Mouse (Mus musculus): ENCODE results near the gene Cacna1a. TPM values are rescaled to one million over a fixed set of nuclear protein-coding genes. Genes with fewer than 3 reads are reported as not detected.
A peak's percentile ranks its signal among the peaks of the same experiment; 100 is the strongest.

Cacna1a gene
- polyA plus RNA-seq, 1 experiment from 2014 or later: 8.3 TPM

DNA sequence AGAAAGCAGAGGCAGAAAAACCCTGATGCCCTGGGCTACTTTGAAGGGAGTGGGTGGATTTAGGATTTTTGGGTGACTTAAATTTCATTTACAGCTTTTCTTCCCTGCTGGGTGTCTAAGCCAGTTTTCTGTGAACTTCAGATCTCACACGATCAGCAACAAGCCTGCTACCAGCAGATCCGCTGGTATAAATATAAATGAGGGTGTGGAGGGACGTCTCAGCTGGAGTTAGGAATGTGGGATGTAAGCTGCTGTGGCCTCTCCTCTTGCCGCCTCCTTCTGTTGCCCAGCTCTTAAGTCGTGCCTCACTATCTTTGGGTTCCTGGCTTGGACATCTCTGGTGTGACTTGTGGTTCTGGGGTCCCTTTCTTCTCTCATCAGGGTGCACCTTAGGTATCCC, 41.3 kb downstream of the Cacna1a start:
- Histone ChIP-seq H3K4me1 (replicated peaks) (no peaks in the 10 kb centered on the region), H3K4me3 (no peak overlapping the region), H3K27me3 (peaks cover 3% of the 10 kb centered on the region), H3K9me3 (replicated peaks) (no peaks in the 10 kb centered on the region), H3K9ac (no peak overlapping the region), H3K4me2 (no peak overlapping the region), H3K36me3 (no peaks in the 10 kb centered on the region), H3K27ac (no peak overlapping the region)
- 8% methylated on average over 5 of the region's 5 CpGs for WGBS
- no peak for ATAC-seq (replicated peaks; ENCODE audit: insufficient number of reproducible peaks, insufficient read depth, low FRiP score, low read depth)

DNA sequence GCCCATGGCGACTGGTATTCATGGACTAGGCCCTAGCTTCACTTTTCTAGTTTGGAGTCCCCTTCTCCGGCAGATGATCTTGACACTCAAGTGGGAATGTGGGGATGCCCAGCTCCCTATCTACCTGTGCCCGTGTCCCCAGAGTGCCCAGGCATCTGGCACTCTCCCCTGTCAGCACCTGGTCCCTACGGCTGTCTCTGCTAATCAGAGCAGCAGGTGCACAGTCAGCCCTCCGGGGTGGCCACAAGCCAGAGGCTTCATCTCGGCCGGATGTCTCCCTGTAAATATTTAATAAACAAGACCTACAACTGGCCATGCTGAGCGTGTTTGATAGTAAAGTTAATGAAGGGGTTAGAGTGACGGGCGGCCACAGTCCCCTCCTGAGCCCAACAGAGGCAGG, 47.1 kb downstream of the Cacna1a start:
- Histone ChIP-seq H3K9me3 (replicated peaks) (no peaks in the 10 kb centered on the region), H3K4me1 (replicated peaks) (no peaks in the 10 kb centered on the region), H3K27me3 (no peaks in the 10 kb centered on the region), H3K4me2 (no peak overlapping the region), H3K36me3 (no peaks in the 10 kb centered on the region), H3K27ac (no peak overlapping the region), H3K4me3 (no peak overlapping the region), H3K9ac (no peak overlapping the region)
- 70% methylated on average over 10 of the region's 10 CpGs for WGBS
- ATAC-seq (replicated peaks; ENCODE audit: insufficient number of reproducible peaks, insufficient read depth, low FRiP score, low read depth): no peak

GRCm38 (mm10) chr8:84439813-84440212, 51.6 kb downstream of the Cacna1a start:
- WGBS: 73% methylated on average over 7 of the region's 7 CpGs
- ATAC-seq (replicated peaks; ENCODE audit: insufficient number of reproducible peaks, insufficient read depth, low FRiP score, low read depth): no peak

GRCm38 (mm10) chr8:84442043-84442442, 53.8 kb downstream of the Cacna1a start:
- no peaks in the 10 kb centered on the region for H3K36me3 ChIP-seq
- no peaks in the 10 kb centered on the region for H3K9me3 ChIP-seq (replicated peaks)
- H3K4me2 ChIP-seq: no peak overlapping the region
- 4% methylated on average over 1 of the region's 1 CpGs for WGBS
- peaks cover 5% of the 10 kb centered on the region for H3K4me1 ChIP-seq (replicated peaks)
- H3K27me3 ChIP-seq: no peaks in the 10 kb centered on the region
- H3K27ac ChIP-seq: no peak overlapping the region
- H3K9ac ChIP-seq: no peak overlapping the region
- no peak overlapping the region for H3K4me3 ChIP-seq
- no peak for ATAC-seq (replicated peaks; ENCODE audit: insufficient number of reproducible peaks, insufficient read depth, low FRiP score, low read depth)

More at GRCm38 (mm10) chr8:84439813-84440212, 51.6 kb downstream of the Cacna1a start:
- Histone ChIP-seq H3K27me3 (no peaks in the 10 kb centered on the region), H3K27ac (no peak overlapping the region), H3K4me2 (no peak overlapping the region), H3K4me1 (replicated peaks) (peaks cover 5% of the 10 kb centered on the region), H3K9ac (no peak overlapping the region), H3K36me3 (no peaks in the 10 kb centered on the region), H3K9me3 (replicated peaks) (no peaks in the 10 kb centered on the region), H3K4me3 (no peak overlapping the region)

GRCm38 (mm10) chr8:84446571-84446991, 58.3 kb downstream of the Cacna1a start:
- Histone ChIP-seq H3K4me3 (no peak overlapping the region), H3K4me1 (replicated peaks) (peaks cover 5% of the 10 kb centered on the region), H3K4me2 (no peak overlapping the region), H3K9me3 (replicated peaks) (no peaks in the 10 kb centered on the region), H3K27me3 (no peaks in the 10 kb centered on the region), H3K36me3 (no peaks in the 10 kb centered on the region), H3K27ac (no peak overlapping the region), H3K9ac (no peak overlapping the region)
- 69% methylated on average over 9 of the region's 9 CpGs for WGBS
- no peak for ATAC-seq (replicated peaks; ENCODE audit: insufficient number of reproducible peaks, insufficient read depth, low FRiP score, low read depth)

GRCm38 (mm10) chr8:84454532-84454931, 66.3 kb downstream of the Cacna1a start:
- Histone ChIP-seq H3K9me3 (replicated peaks) (no peaks in the 10 kb centered on the region), H3K27ac (no peak overlapping the region), H3K4me3 (no peak overlapping the region), H3K4me2 (no peak overlapping the region), H3K36me3 (no peaks in the 10 kb centered on the region), H3K27me3 (no peaks in the 10 kb centered on the region), H3K9ac (no peak overlapping the region), H3K4me1 (replicated peaks) (peaks cover 5% of the 10 kb centered on the region; the same call in 1 of the 2 replicates)
- no peak for ATAC-seq (replicated peaks; ENCODE audit: insufficient number of reproducible peaks, insufficient read depth, low FRiP score, low read depth)
- 16% methylated on average over 6 of the region's 6 CpGs for WGBS

DNA sequence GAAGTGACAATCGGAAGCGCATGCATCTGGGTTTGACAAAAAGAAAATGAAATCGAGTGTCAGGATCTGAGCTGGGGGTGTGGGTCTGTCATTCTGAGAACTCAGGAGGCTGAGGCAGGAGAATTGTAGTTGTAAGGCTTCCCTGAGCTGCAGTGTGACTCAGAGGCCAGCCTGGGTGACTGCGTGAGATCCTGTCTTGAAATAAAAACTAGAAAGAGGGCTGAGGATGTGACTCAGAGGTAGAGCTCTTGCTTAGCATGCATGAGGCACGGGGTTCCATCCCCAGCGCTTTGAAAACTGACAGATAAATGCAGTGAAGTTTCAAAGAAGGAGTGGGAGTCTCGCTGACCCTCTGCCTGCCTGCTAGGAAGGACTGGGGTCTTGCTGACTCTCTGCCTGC, 70.6 kb downstream of the Cacna1a start:
- no peak overlapping the region for H3K27ac ChIP-seq
- H3K4me1 ChIP-seq (replicated peaks): peaks cover 14% of the 10 kb centered on the region; the same call in 1 of the 2 replicates
- 0 out of 2 replicates have a peak, but pooled peaks cover 4% of the 10 kb centered on the region for H3K9me3 ChIP-seq (replicated peaks)
- H3K4me3 ChIP-seq: no peak overlapping the region
- H3K9ac ChIP-seq: no peak overlapping the region
- H3K27me3 ChIP-seq: no peaks in the 10 kb centered on the region
- WGBS: 62% methylated on average over 7 of the region's 7 CpGs
- no peak for ATAC-seq (replicated peaks; ENCODE audit: insufficient number of reproducible peaks, insufficient read depth, low FRiP score, low read depth)
- H3K4me2 ChIP-seq: no peak overlapping the region
- H3K36me3 ChIP-seq: no peaks in the 10 kb centered on the region

DNA sequence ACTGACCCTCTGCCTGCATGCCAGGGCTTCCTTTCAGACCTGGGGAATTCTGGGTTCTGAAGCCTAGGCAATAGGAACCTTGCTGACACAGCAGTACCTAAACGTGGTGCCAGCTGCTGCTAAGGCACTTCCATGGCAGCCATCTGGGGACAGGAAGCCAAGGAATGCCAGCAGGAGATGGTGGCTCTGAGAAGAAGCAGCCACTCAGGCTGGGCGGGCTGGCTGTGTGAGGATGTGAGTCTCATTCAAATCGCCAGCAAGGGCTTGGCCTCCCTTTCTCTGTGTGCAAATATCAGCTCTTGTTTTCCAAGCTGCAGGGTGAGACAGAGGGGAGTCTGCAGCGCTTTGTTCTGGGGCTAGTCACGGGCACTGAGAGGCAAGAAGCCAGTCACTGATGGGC, 71.0 kb downstream of the Cacna1a start:
- 33% methylated on average over 5 of the region's 5 CpGs for WGBS
- Histone ChIP-seq H3K9me3 (replicated peaks) (0 out of 2 replicates have a peak, but pooled peaks cover 4% of the 10 kb centered on the region), H3K9ac (no peak overlapping the region), H3K4me2 (no peak overlapping the region), H3K4me3 (no peak overlapping the region), H3K27me3 (no peaks in the 10 kb centered on the region), H3K4me1 (replicated peaks) (peaks cover 14% of the 10 kb centered on the region; the same call in 1 of the 2 replicates), H3K36me3 (no peaks in the 10 kb centered on the region), H3K27ac (no peak overlapping the region)
- ATAC-seq (replicated peaks; ENCODE audit: insufficient number of reproducible peaks, insufficient read depth, low FRiP score, low read depth): no peak

DNA sequence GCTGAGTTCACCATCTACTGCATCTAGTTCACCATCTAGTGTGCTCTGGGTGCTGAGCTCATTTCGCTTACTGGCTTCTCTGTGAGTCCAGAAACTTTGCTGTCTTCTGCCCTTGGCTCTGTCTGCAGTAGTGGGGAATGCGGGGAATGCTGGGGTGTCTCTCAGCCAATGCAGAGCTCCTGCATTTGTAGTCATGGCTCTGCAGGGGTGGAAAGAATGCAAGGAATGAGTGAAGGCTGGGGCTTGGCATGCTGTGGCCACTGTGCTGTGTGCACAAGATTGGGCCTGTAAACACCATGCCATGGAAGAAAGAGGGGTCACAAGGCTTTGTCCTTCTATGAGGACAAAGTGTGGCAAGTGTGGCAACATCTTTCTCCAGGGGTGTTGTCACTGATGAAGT, 72.5 kb downstream of the Cacna1a start:
- H3K9me3 ChIP-seq (replicated peaks): 0 out of 2 replicates have a peak, but pooled peaks cover 4% of the 10 kb centered on the region
- H3K36me3 ChIP-seq: no peaks in the 10 kb centered on the region
- ATAC-seq (replicated peaks; ENCODE audit: insufficient number of reproducible peaks, insufficient read depth, low FRiP score, low read depth): peak; percentile 61; the same call in 1 of the 2 replicates
- peak overlapping the region; percentile 55 for H3K27ac ChIP-seq
- no peaks in the 10 kb centered on the region for H3K27me3 ChIP-seq
- 22% methylated on average over 2 of the region's 2 CpGs for WGBS
- H3K4me3 ChIP-seq: no peak overlapping the region
- H3K4me2 ChIP-seq: no peak overlapping the region
- no peak overlapping the region for H3K9ac ChIP-seq
- peaks cover 14% of the 10 kb centered on the region; the same call in 1 of the 2 replicates for H3K4me1 ChIP-seq (replicated peaks)

DNA sequence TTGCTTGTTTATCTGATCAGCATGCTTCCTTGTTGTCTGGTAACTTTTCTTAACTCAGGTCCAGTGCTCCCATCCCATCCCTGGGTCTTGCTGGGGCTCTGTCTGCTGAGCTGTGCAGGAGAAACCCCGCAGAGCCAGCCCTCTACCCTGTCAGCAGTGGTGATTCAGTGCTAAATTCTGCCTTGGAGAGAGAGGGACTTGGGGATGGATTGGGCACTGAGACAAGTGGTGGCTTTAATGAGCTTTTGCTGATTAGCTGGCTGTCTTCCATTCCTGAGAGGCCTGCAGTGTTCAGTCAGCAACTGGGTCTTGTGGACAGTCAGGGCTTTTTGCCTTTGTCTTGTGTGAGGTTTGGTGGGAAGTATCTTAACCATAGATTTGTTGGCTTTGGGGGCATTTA, 78.7 kb downstream of the Cacna1a start:
- Histone ChIP-seq H3K9ac (no peak overlapping the region), H3K9me3 (replicated peaks) (no peaks in the 10 kb centered on the region), H3K36me3 (no peaks in the 10 kb centered on the region), H3K27me3 (no peaks in the 10 kb centered on the region), H3K4me2 (no peak overlapping the region), H3K4me3 (no peak overlapping the region), H3K4me1 (replicated peaks) (no peaks in the 10 kb centered on the region), H3K27ac (no peak overlapping the region)
- ATAC-seq (replicated peaks; ENCODE audit: insufficient number of reproducible peaks, insufficient read depth, low FRiP score, low read depth): no peak
- 46% methylated on average over 1 of the region's 1 CpGs for WGBS

DNA sequence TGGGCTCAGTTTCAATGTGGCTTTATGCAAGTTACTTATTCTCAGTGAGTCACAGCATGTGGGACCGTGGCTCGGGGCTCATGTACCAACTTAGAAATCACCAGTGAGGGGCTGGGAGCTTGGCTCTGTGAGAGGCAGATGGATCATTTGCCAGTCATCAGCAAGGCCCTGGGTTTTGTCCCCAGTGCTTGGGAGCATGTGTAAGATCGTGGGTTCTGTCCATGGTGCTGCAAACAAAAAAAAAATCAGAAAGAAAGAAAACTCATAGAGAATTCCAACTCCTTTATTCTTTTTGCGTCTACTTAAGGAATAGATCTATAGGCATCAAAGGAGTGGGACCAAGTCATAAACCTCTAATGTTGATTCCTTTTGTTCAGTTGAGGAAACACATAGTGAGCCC, 80.8 kb downstream of the Cacna1a start:
- Histone ChIP-seq H3K4me1 (replicated peaks) (no peaks in the 10 kb centered on the region), H3K36me3 (no peaks in the 10 kb centered on the region), H3K4me3 (no peak overlapping the region), H3K27me3 (no peaks in the 10 kb centered on the region), H3K27ac (no peak overlapping the region), H3K9ac (no peak overlapping the region), H3K9me3 (replicated peaks) (no peaks in the 10 kb centered on the region), H3K4me2 (no peak overlapping the region)
- 73% methylated on average over 4 of the region's 4 CpGs for WGBS
- ATAC-seq (replicated peaks; ENCODE audit: insufficient number of reproducible peaks, insufficient read depth, low FRiP score, low read depth): no peak

DNA sequence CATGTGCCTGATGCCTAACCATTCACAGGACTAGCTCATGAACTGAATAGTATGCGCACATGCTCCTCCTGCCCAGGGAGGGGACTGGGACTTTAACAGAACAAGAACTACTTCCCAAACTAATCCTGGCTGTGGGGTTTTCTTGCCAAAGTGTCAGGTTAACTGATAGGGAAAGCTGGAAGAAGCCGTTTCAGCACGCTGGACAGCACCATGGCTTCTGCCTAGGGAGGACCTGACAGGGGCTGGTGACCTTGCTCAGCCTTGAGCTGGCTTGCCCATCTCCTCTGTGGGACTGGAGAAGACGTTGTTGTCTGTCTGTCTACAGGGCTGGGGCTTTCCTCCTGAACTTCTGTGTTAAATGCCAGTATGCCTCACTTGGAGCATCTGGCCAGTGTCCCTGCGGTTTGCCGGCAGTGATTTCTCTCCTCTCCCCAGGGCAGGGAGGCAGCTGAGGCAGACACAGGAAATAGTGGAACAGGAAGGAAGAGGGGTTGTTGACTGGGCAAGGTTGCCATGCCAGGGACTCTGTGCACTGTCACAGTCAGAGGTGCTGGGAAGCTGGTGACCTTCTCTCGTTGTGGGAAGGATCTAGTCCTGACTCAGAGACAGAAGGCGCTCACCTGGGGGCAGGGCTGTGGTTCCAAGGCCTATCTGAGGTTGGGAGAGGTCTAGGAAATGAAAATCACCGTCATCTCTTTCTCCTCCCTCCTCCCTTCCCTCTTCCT, 83.2 kb downstream of the Cacna1a start:
- Histone ChIP-seq H3K36me3 (no peaks in the 10 kb centered on the region), H3K4me1 (replicated peaks) (no peaks in the 10 kb centered on the region), H3K27ac (no peak overlapping the region), H3K27me3 (no peaks in the 10 kb centered on the region), H3K4me2 (no peak overlapping the region), H3K9me3 (replicated peaks) (no peaks in the 10 kb centered on the region), H3K9ac (no peak overlapping the region), H3K4me3 (no peak overlapping the region)
- no peak for ATAC-seq (replicated peaks; ENCODE audit: insufficient number of reproducible peaks, insufficient read depth, low FRiP score, low read depth)
- 40% methylated on average over 9 of the region's 9 CpGs for WGBS
